Mouse (Mus musculus): Measurements from ENCODE around the gene Cpsf4. TPM values are rescaled to one million over a fixed set of nuclear protein-coding genes. Genes with fewer than 3 reads are reported as not detected.
A peak's percentile ranks its signal among the peaks of the same experiment; 100 is the strongest.
"Not testable (repeated sequence)": the region's sequence is repeated elsewhere in the genome, so short reads cannot be mapped to it uniquely, and the experiment has no call there.

Gene Cpsf4
- total RNA-seq, 2 experiments from 2014 or later, result 28.0 to 29.0 TPM

GRCm38 (mm10) chr5:145167306-145167661, 271 bp downstream of the Cpsf4 start:
- DNase-seq (ENCODE audit: low spot score in 2 of 2), result no peak

- no peak for DNase-seq (ENCODE audit: low spot score in 2 of 2)
Measured at GRCm38 (mm10) chr5:145178461-145178980, 11.5 kb downstream of the Cpsf4 start.

- no peak for DNase-seq (ENCODE audit: low spot score in 2 of 2)
Measured at GRCm38 (mm10) chr5:145185244-145185643, 18.2 kb downstream of the Cpsf4 start.

GRCm38 (mm10) chr5:145189416-145189815, 22.4 kb downstream of the Cpsf4 start:
- no peak for DNase-seq (ENCODE audit: low spot score in 2 of 2)

- DNase-seq (ENCODE audit: low spot score in 2 of 2), result no peak
Measured at GRCm38 (mm10) chr5:145190373-145190772, 23.4 kb downstream of the Cpsf4 start.

- DNase-seq (ENCODE audit: low spot score in 2 of 2), result peak; percentile 76 to 81
Measured at GRCm38 (mm10) chr5:145190875-145191798, 24.1 kb downstream of the Cpsf4 start.

- DNase-seq (ENCODE audit: low spot score in 2 of 2), result no peak
Measured at GRCm38 (mm10) chr5:145191962-145192361, 24.9 kb downstream of the Cpsf4 start, which contains the start of gene Atp5j2. Gene Atp5j2, minus strand, starts transcription at chr5:145192062.

GRCm38 (mm10) chr5:145200387-145200786, 33.4 kb downstream of the Cpsf4 start:
- no peak for DNase-seq (ENCODE audit: low spot score in 2 of 2)

- DNase-seq (ENCODE audit: low spot score in 2 of 2), result peak; percentile 24 to 43
Measured at GRCm38 (mm10) chr5:145201321-145201991, 34.4 kb downstream of the Cpsf4 start, which contains the start of gene Zkscan14. Gene Zkscan14, minus strand, starts transcription at chr5:145201868.

- no peak for DNase-seq (ENCODE audit: low spot score in 2 of 2)
Measured at GRCm38 (mm10) chr5:145202446-145202845, 35.4 kb downstream of the Cpsf4 start.

- DNase-seq (ENCODE audit: low spot score in 2 of 2), result peak; percentile 83 to 93
Measured at GRCm38 (mm10) chr5:145203936-145204691, 37.1 kb downstream of the Cpsf4 start, which contains the start of gene Zkscan5. Gene Zkscan5, plus strand, starts transcription at chr5:145204562.

- DNase-seq (ENCODE audit: low spot score in 2 of 2), result no peak
Measured at GRCm38 (mm10) chr5:145205041-145205440, 38.0 kb downstream of the Cpsf4 start.

- DNase-seq (ENCODE audit: low spot score in 2 of 2), result no peak
Measured at GRCm38 (mm10) chr5:145207385-145207784, 40.4 kb downstream of the Cpsf4 start.

- no peak for DNase-seq (ENCODE audit: low spot score in 2 of 2)
Measured at GRCm38 (mm10) chr5:145207954-145208353, 40.9 kb downstream of the Cpsf4 start.

- DNase-seq (ENCODE audit: low spot score in 2 of 2), result not testable (repeated sequence)
Measured at GRCm38 (mm10) chr5:145208391-145208790, 41.4 kb downstream of the Cpsf4 start.

- no peak for DNase-seq (ENCODE audit: low spot score in 2 of 2)
Measured at GRCm38 (mm10) chr5:145211340-145211739, 44.3 kb downstream of the Cpsf4 start.

GRCm38 (mm10) chr5:145212216-145212615, 45.2 kb downstream of the Cpsf4 start:
- DNase-seq (ENCODE audit: low spot score in 2 of 2), result no peak

- no peak for DNase-seq (ENCODE audit: low spot score in 2 of 2)
Measured at GRCm38 (mm10) chr5:145213505-145213904, 46.5 kb downstream of the Cpsf4 start.

- no peak for DNase-seq (ENCODE audit: low spot score in 2 of 2)
Measured at GRCm38 (mm10) chr5:145214679-145215078, 47.7 kb downstream of the Cpsf4 start.

- DNase-seq (ENCODE audit: low spot score in 2 of 2), result no peak
Measured at GRCm38 (mm10) chr5:145217746-145218145, 50.7 kb downstream of the Cpsf4 start.

GRCm38 (mm10) chr5:145218206-145218605, 51.2 kb downstream of the Cpsf4 start:
- DNase-seq (ENCODE audit: low spot score in 2 of 2), result no peak

Measured in adrenal gland, postnatal 4 days (tissue).